Mouse (Mus musculus) heart, adult 2 months (tissue): Measurements from ENCODE around the gene Asap2.

Source experiments
- CTCF ChIP-seq: fragments of 200-600 bp; IDR thresholded peaks from 2 replicates; pipeline ENCODE4 v1.8.1; 2022; ENCODE audit warnings: antibody characterized with exemption, mild to moderate bottlenecking, moderate library complexity
- EP300 ChIP-seq: fragments of 200-500 bp; IDR thresholded peaks from 2 replicates; pipeline ENCODE4 v1.6.1; 2011; ENCODE audit warnings: low read depth, low read length, control low read depth; ENCODE audit not compliant: insufficient read depth
- POLR2A ChIP-seq: fragments of 200-500 bp; IDR thresholded peaks from 2 replicates; pipeline ENCODE4 v1.6.1; 2011; ENCODE audit warnings: mild to moderate bottlenecking, low read depth, low read length, control low read depth; ENCODE audit not compliant: insufficient read depth

DNA sequence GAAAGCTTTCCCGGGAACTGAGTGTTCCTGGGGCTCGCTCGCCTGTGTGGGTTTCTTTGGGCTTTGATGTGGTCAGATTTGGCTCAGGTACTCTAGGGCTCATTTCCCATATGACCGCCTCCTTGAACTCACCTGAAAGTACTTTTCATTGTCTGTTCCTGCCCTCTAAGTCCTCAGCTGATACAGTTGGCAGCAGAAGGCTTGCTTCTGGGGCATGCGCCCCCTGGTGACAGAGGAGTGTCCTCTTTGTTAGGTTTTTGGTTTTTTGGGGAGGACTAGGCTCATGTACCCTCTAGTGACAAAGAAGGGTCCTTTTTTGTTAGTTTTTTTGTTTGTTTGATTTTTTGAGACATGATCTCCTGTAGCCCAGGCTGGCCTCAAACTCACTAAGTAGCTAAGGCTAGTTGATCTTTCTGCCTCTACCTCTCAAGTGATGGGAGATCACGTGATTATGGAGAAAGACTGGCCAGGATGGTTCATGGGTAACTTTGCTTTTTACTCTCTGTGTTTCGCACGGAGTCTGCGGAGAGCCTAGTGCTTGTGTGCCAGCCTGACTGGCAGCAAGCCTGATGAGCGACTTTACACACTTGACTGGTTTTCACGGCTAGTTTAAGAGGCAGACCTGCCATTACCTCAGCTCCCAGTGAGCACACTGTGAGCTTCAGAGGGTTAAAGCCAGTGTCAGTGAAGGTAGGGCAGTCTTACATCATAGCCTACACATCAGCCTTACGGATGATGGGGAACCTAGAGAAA is 328.1 kb downstream of the Asap2 start:
- TF ChIP-seq CTCF (peak; percentile 85), EP300 (no peak), POLR2A (no peak)
